Mouse (Mus musculus) hindbrain, embryonic 11.5 days (tissue): ENCODE results near the gene Recql. TPM values are rescaled to one million over a fixed set of nuclear protein-coding genes. Genes with fewer than 3 reads are reported as not detected.
A peak's percentile ranks its signal among the peaks of the same experiment; 100 is the strongest.
"Not testable (repeated sequence)": the region's sequence is repeated elsewhere in the genome, so short reads cannot be mapped to it uniquely, and the experiment has no call there.

Experiments
- ATAC-seq: fragments of 200-750 bp; cut with Nextera tagmentation; 2 replicates; pipeline ENCODE4 v1.8.0; 2017; ENCODE audit warnings: mild to moderate bottlenecking, moderate TSS enrichment, moderate library complexity; ENCODE audit not compliant: low FRiP score
- DNase-seq: peaks from one replicate; pipeline ENCODE4 v3.0.0-alpha.2; 2015; ENCODE audit warnings: low spot score
- H3K27ac ChIP-seq: fragments of 300-500 bp; sonication (generic); 2 replicates; pipeline ENCODE4 v1.5.1; 2014; ENCODE audit warnings: mild to moderate bottlenecking, low read depth, low read length
- H3K27me3 ChIP-seq: fragments of 300-500 bp; sonication (generic); 2 replicates; pipeline ENCODE4 v1.6.1; 2014; ENCODE audit warnings: mild to moderate bottlenecking, low read length, moderate library complexity, mixed read lengths; ENCODE audit not compliant: control insufficient read depth, insufficient read depth
- H3K36me3 ChIP-seq: fragments of 300-500 bp; sonication (generic); 2 replicates; pipeline ENCODE4 v1.6.1; 2014; ENCODE audit warnings: mild to moderate bottlenecking, low read length, moderate library complexity, mixed read lengths; ENCODE audit not compliant: control insufficient read depth, insufficient read depth
- H3K4me1 ChIP-seq: fragments of 300-500 bp; sonication (generic); replicated peaks from 2 replicates; pipeline ENCODE4 v1.6.1; 2014; ENCODE audit warnings: low read length, mixed read lengths; ENCODE audit not compliant: control insufficient read depth, insufficient read depth
- H3K4me2 ChIP-seq: fragments of 300-500 bp; sonication (generic); replicated peaks from 2 replicates; pipeline ENCODE4 v1.6.1; 2014; ENCODE audit warnings: mild to moderate bottlenecking, low read depth, low read length
- H3K4me3 ChIP-seq: fragments of 300-500 bp; sonication (generic); 2 replicates; pipeline ENCODE4 v1.5.1; 2014; ENCODE audit warnings: low read depth, low read length
- H3K9ac ChIP-seq: fragments of 300-500 bp; sonication (generic); 2 replicates; pipeline ENCODE4 v1.6.1; 2014; ENCODE audit warnings: low read depth, low read length
- H3K9me3 ChIP-seq: fragments of 300-500 bp; sonication (generic); 2 replicates; pipeline ENCODE4 v1.6.1; 2016; ENCODE audit warnings: low read length; ENCODE audit not compliant: control insufficient read depth
- WGBS: fragments of 180-500 bp; shearing (Covaris S2); extraction: QIAGEN DNeasy Blood & Tissue Kit; methylation state at CpG from one replicate; pipeline ENCODE4 v1.1.7; 2014; 5-methylcytosine and 5-hydroxymethylcytosine counted together
- polyA plus RNA-seq: library from polyadenylated mRNA; unstranded; fragments of >200 nt; fragmentation: Nextera tagmentation; extraction: Ambion mirVana; gene quantifications from 2 replicates; pipeline ENCODE4 v1.2.1, GENCODE M21; 2014

Gene Recql
- polyA plus RNA-seq, 1 experiment from 2014 or later, result 34.9 TPM

DNA sequence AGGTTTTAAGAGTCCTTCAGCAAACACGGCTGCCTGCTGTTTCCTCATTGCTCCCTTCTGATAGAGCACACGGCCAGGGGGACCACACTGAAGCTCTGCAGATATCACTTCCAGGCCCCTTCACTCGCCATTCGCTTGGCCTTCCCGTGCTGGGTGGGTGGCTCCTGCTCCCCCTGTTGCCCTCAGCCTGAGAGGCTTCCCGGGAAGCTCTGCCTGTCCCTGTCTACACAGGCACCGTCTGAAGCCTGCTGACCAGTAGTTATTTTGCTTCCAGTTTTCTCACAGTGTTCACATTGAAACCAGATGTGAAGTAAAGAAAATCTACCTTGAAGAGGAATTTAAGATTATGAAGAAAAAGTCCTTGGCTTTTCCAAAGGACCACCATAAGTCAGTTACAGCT is 29.8 kb downstream of the Recql start:
- 74% methylated on average over 7 of the region's 7 CpGs for WGBS
- no peak for DNase-seq
- no peaks in the 10 kb centered on the region for H3K4me1 ChIP-seq
- H3K27ac ChIP-seq, result no peak overlapping the region
- no peaks in the 10 kb centered on the region for H3K27me3 ChIP-seq
- H3K9me3 ChIP-seq, result no peaks in the 10 kb centered on the region
- no peak overlapping the region for H3K4me3 ChIP-seq
- H3K4me2 ChIP-seq, result no peak overlapping the region
- H3K36me3 ChIP-seq, result 0 out of 2 replicates have a peak, but pooled peaks cover 4% of the 10 kb centered on the region
- no peak overlapping the region for H3K9ac ChIP-seq
- no peak for ATAC-seq

DNA sequence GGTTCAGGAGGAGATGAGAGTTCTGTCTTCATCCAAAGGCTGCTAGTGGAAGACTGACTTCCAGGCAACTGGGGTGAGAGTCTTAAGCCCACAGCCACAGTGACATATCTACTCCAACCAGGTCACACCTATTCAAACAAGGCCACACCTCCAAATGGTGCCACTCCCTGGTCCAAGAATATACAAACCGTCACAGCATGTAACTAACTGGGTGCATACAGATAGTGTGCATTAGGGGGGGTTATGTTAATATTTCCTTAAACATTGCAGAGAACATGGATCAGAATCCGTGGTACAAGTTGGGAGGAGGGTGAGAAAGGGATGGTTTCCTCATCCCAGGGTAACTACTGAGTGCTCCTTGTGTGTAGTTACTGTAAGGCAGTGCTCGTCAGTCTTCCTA is 34.8 kb downstream of the Recql start:
- not testable (repeated sequence) for H3K4me1 ChIP-seq, DNase-seq, H3K4me2 ChIP-seq, H3K36me3 ChIP-seq, H3K27ac ChIP-seq, ATAC-seq, H3K27me3 ChIP-seq, H3K9ac ChIP-seq, H3K9me3 ChIP-seq, H3K4me3 ChIP-seq
- 92% methylated on average over 3 of the region's 3 CpGs for WGBS

DNA sequence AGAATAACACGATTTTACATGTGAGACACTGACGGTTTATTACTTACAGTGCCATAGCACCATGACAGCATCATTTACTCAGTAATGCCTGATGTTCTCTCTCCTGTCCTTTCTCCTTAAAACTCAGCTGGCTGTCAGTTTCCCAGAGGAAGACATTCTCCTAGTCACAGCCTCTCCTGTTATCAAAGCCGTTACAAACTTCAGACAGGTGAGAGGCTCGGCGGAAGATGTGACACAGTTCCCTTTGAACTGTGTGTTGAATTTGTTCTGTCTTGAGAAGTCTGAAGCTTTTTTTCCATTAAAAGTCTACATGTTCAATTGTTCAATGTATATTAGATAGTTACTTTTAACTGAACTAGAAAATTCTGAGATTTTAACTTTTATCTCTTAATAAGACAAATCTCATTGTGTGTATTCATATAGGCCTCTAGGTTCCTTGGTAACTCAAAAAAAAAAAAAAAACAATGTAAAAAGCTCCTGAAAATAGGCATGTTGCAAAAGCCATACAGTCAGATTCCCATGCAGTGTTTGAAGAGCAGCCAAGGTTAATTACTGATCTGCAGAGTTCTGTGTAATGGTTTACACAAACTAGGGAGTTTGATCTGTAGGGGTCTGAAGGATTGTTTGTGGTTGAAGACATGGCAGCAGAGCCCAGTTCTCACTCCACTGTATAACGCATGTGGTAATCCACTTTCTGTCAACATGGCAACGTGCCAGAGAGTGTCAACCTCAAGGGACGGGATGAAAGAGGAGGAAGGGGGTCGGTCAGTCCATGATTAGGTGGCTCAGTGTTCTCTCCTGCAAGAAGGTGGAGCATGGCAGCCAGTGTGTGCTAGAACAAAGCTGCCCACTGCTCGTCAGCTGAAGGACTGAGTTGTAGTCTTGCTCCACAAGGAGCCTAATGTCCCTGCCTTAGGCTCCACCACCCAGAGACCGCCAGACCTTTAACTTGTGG is 39.2 kb downstream of the Recql start:
- WGBS, result 93% methylated on average over 11 of the region's 11 CpGs
- Histone ChIP-seq H3K27me3 (no peaks in the 10 kb centered on the region), H3K4me3 (no peak overlapping the region), H3K9ac (no peak overlapping the region), H3K36me3 (no peaks in the 10 kb centered on the region), H3K4me2 (no peak overlapping the region), H3K27ac (no peak overlapping the region), H3K4me1 (no peaks in the 10 kb centered on the region), H3K9me3 (no peaks in the 10 kb centered on the region)
- ATAC-seq, result no peak
- DNase-seq, result no peak

- H3K27ac ChIP-seq, result no peak overlapping the region
- no peaks in the 10 kb centered on the region for H3K27me3 ChIP-seq
- DNase-seq, result no peak
- no peaks in the 10 kb centered on the region for H3K9me3 ChIP-seq
- H3K9ac ChIP-seq, result peak overlapping the region; percentile 70; the same call in 1 of the 2 replicates
- no peaks in the 10 kb centered on the region for H3K36me3 ChIP-seq
- ATAC-seq, result no peak
- H3K4me1 ChIP-seq, result no peaks in the 10 kb centered on the region
- peak overlapping the region; percentile 24 for H3K4me2 ChIP-seq
- H3K4me3 ChIP-seq, result peak overlapping the region; percentile 75
- WGBS, result 66% methylated on average over 12 of the region's 12 CpGs
Observed at GRCm38 (mm10) chr6:142346181-142347110, 40.4 kb downstream of the Recql start.

GRCm38 (mm10) chr6:142345440-142346038 is 41.3 kb downstream of the Recql start, which contains the start of gene Pyroxd1:
Pyroxd1 (plus strand) TSS chr6:142345654.
- peak within 1 kb of the TSS; percentile 51; the same call in 1 of the 2 replicates for H3K27ac ChIP-seq
- no peaks in the 10 kb centered on the region for H3K36me3 ChIP-seq
- peak; percentile 94 for DNase-seq
- peak within 1 kb of the TSS; percentile 70 for H3K9ac ChIP-seq
- no peaks in the 10 kb centered on the region for H3K4me1 ChIP-seq
- no peaks in the 10 kb centered on the region for H3K9me3 ChIP-seq
- peak; percentile 95 for ATAC-seq
- WGBS, result under 1% methylated on average over 48 of the region's 48 CpGs
- peak within 1 kb of the TSS; percentile 24 for H3K4me2 ChIP-seq
- H3K4me3 ChIP-seq, result peak within 1 kb of the TSS; percentile 75
- no peaks in the 10 kb centered on the region for H3K27me3 ChIP-seq

GRCm38 (mm10) chr6:142343561-142343960 is 43.3 kb downstream of the Recql start:
- H3K27me3 ChIP-seq, result no peaks in the 10 kb centered on the region
- no peaks in the 10 kb centered on the region for H3K9me3 ChIP-seq
- no peak overlapping the region for H3K9ac ChIP-seq
- H3K4me3 ChIP-seq, result no peak overlapping the region
- no peaks in the 10 kb centered on the region for H3K4me1 ChIP-seq
- no peak overlapping the region for H3K4me2 ChIP-seq
- WGBS, result 73% methylated on average over 2 of the region's 2 CpGs
- H3K36me3 ChIP-seq, result no peaks in the 10 kb centered on the region
- no peak overlapping the region for H3K27ac ChIP-seq
- no peak for ATAC-seq
- peak; percentile 60 for DNase-seq

DNA sequence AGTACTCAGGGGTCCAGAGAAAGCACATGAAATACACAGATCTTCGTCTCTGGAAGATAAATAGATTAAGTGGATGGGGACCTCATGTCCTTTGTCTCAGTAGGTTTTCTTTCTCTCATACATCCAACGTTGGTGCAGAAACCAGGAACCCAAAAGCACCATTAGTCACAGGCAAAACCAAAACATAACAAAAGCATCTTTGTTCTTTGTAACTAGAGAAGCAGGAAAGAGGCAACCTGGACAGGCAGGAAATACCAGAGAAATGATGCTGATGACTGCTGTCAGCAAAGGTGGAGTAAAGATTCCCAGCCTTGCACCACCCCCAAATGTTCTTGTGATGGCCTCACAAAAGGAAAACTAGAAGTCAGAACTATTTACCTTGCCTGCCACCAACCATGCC is 47.3 kb downstream of the Recql start:
- DNase-seq (no peak), ATAC-seq (no peak)
- WGBS, result 46% methylated on average over 2 of the region's 2 CpGs

GRCm38 (mm10) chr6:142338961-142339360 is 47.9 kb downstream of the Recql start:
- Histone ChIP-seq H3K4me2 (no peak overlapping the region), H3K4me3 (no peak overlapping the region), H3K27me3 (no peaks in the 10 kb centered on the region), H3K9me3 (no peaks in the 10 kb centered on the region), H3K27ac (no peak overlapping the region), H3K4me1 (no peaks in the 10 kb centered on the region), H3K36me3 (no peaks in the 10 kb centered on the region), H3K9ac (no peak overlapping the region)
- ATAC-seq, result no peak
- DNase-seq, result no peak
- WGBS, result 82% methylated on average over 2 of the region's 2 CpGs

More for the DNA sequence above, 47.3 kb downstream of the Recql start:
- H3K4me3 ChIP-seq, result no peak overlapping the region
- H3K4me1 ChIP-seq, result no peaks in the 10 kb centered on the region
- no peaks in the 10 kb centered on the region for H3K9me3 ChIP-seq
- H3K4me2 ChIP-seq, result no peak overlapping the region
- no peaks in the 10 kb centered on the region for H3K36me3 ChIP-seq
- no peak overlapping the region for H3K9ac ChIP-seq
- H3K27ac ChIP-seq, result no peak overlapping the region
- no peaks in the 10 kb centered on the region for H3K27me3 ChIP-seq
